Mouse (Mus musculus): ENCODE measurements around the gene Wdr34.

The Wdr34 gene

DNA sequence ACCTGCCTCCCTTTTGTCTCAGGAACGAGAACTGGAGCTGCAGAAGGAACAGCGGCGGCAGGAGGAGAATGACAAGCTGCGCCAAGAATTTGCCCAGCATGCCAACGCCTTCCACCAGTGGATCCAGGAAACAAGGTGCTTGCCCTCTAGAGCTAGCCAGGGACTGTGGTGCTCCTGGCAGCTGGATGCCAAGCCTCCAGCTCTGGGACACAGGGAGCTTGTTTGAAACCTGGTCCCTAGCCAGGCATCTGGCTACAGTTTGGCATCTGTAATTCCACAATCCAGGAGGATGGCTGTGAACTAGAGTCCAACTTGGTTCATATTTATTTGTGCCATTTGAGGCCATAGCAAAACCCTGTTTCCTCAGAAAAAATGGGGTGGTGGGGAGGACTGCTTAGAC, 21.7 kb downstream of the Wdr34 start:
- DNase-seq = no peak

DNA sequence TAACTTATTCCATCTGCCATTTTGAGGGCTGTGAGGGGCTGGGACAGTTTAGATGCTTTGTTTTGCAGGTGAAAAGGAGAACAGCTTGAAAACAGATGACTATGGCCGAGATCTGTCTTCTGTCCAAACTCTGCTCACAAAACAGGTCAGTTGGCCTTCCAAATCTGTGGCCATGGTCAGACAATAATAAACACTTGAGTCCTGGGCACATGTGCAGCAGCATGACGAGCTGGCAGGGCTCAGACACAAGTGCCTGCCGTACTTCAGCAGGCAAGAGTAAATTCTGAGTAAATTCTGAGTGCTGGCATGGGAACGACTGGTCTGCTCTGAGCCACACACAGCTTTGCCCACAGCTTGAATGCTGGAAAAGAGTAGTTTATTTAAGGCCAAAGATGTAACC, 23.2 kb downstream of the Wdr34 start:
- no peak for DNase-seq

DNA sequence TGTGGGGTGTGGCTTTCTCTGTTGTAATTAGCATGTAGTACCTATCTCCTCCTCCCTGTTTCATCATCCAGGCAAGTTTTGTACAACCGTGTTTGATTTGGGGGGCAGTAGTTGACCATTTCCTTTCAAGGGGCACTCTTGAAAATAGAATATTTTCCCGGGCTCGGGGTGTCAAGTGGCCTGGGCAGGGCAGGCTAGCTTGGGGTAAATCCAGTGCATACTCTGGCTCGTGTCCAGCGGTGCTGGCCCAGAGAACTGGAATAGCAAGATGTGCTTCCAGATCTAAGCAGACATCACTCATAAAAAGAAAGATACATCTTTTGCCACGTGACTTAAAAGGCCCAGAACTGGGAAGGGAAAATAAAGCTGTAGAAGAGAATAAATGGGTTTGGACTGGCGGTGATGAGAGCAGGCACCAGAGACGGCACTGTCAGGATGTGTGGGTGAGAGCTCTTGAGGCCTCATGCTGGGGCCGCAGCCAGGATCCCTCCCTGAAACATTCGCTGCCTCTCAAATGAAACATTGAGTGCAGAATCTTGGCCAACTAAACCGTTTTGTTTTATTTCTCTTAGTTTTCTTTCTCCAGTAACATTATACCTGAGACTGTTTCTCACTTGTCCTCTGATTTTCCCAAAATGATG, 34.2 kb downstream of the Wdr34 start:
- no peak for DNase-seq

GRCm38 (mm10) chr2:30010840-30011281, 37.8 kb downstream of the Wdr34 start:
- no peak for DNase-seq

DNA sequence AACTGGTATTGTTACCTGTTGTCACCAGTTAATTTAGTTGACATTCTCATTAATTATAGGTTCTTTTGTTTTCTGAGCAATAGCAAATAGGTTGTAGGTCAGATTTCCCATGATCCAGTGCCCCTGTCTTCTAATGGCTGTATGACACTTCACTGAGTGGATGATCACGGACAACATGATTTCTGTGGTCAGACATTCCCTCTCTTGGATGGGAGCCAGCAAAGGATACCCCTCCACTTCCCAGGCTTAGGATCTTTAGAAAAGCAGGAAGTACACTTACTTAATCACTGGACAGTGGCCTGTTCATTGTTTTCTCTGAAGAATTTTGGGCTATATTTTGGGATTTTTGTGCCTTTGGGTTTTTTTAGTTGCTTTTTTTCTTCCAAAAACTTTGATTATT, 39.6 kb downstream of the Wdr34 start:
- no peak for DNase-seq

- no peak for DNase-seq
These were observed 56.7 kb downstream of the Wdr34 start for GRCm38 (mm10) chr2:29991962-29992361.

Measured in retina, postnatal 1 day (tissue).